Mouse (Mus musculus) liver, postnatal 0 days (tissue): Measurements from ENCODE around the gene Dscaml1.

Source experiments
- CTCF ChIP-seq: sonication (generic); IDR thresholded peaks from 2 replicates; pipeline ENCODE4 v1.5.1; 2016; ENCODE audit warnings: antibody characterized with exemption, low read depth
- EP300 ChIP-seq: IDR thresholded peaks from 2 replicates; pipeline ENCODE4 v1.6.1; 2016; ENCODE audit warnings: antibody characterized with exemption, low read depth, mild to moderate bottlenecking

- no peak for TF ChIP-seq CTCF
- TF ChIP-seq EP300: no peak
Measured at GRCm38 (mm10) chr9:45411111-45411510, 15.3 kb upstream of the Dscaml1 start.
